Mouse (Mus musculus) liver, postnatal 0 days (tissue): ENCODE data around the gene Mafb.

Experiments used
- CTCF ChIP-seq: sonication (generic); IDR thresholded peaks from 2 replicates; pipeline ENCODE4 v1.5.1; 2016; ENCODE audit warnings: antibody characterized with exemption, low read depth
- EP300 ChIP-seq: IDR thresholded peaks from 2 replicates; pipeline ENCODE4 v1.6.1; 2016; ENCODE audit warnings: antibody characterized with exemption, low read depth, mild to moderate bottlenecking

GRCm38 (mm10) chr2:160318255-160318654 is 48.6 kb downstream of the Mafb start:
- TF ChIP-seq EP300 (no peak), CTCF (no peak)
